Mouse (Mus musculus): ENCODE results near the gene Musk. TPM values are rescaled to one million over a fixed set of nuclear protein-coding genes. Genes with fewer than 3 reads are reported as not detected.

Musk gene
- total and polyA plus RNA-seq, 2 experiments from 2014 or later = 0.19 to 0.73 TPM

- Histone ChIP-seq H3K4me2 (ENCODE audit: low read depth) (no peak overlapping the region), H3K4me3 (ENCODE audit: low read depth, low read length) (no peak overlapping the region), H3K27ac (ENCODE audit: low read depth, low read length) (no peak overlapping the region), H3K4me1 (ENCODE audit: insufficient read depth) (no peaks in the 10 kb centered on the region), H3K9ac (no peak overlapping the region), H3K9me3 (ENCODE audit: low read length) (no peaks in the 10 kb centered on the region), H3K36me3 (ENCODE audit: insufficient read depth) (no peaks in the 10 kb centered on the region), H3K27me3 (ENCODE audit: insufficient read depth, low read length) (no peaks in the 10 kb centered on the region)
- peak; percentile 15 for DNase-seq
- peak; percentile 21; the same call in 1 of the 2 replicates for ATAC-seq
- TF ChIP-seq CTCF (IDR thresholded peaks at IDR 0.05; ENCODE audit: low read depth) = no peak
- 53% methylated on average over 4 of the region's 4 CpGs for WGBS
Observed at GRCm38 (mm10) chr4:58401973-58402501, 116.3 kb downstream of the Musk start.

- no peaks in the 10 kb centered on the region for H3K9me3 ChIP-seq (ENCODE audit: low read length)
- no peak overlapping the region for H3K9ac ChIP-seq
- ATAC-seq (no peak), DNase-seq (no peak)
- no peaks in the 10 kb centered on the region for H3K27me3 ChIP-seq (ENCODE audit: insufficient read depth, low read length)
- no peak overlapping the region for H3K27ac ChIP-seq (ENCODE audit: low read depth, low read length)
- no peaks in the 10 kb centered on the region for H3K36me3 ChIP-seq (ENCODE audit: insufficient read depth)
- no peak overlapping the region for H3K4me2 ChIP-seq (ENCODE audit: low read depth)
- no peaks in the 10 kb centered on the region for H3K4me1 ChIP-seq (ENCODE audit: insufficient read depth)
- no peak for TF ChIP-seq CTCF (IDR thresholded peaks at IDR 0.05; ENCODE audit: low read depth)
- 81% methylated on average over 13 of the region's 13 CpGs for WGBS
- no peak overlapping the region for H3K4me3 ChIP-seq (ENCODE audit: low read depth, low read length)
Observed at GRCm38 (mm10) chr4:58413188-58414185, 127.7 kb downstream of the Musk start.

GRCm38 (mm10) chr4:58415537-58415936 lies 129.8 kb downstream of the Musk start:
- Histone ChIP-seq H3K9me3 (ENCODE audit: low read length) (no peaks in the 10 kb centered on the region), H3K4me3 (ENCODE audit: low read depth, low read length) (no peak overlapping the region), H3K27me3 (ENCODE audit: insufficient read depth, low read length) (no peaks in the 10 kb centered on the region), H3K4me1 (ENCODE audit: insufficient read depth) (no peaks in the 10 kb centered on the region), H3K27ac (ENCODE audit: low read depth, low read length) (no peak overlapping the region), H3K4me2 (ENCODE audit: low read depth) (no peak overlapping the region), H3K36me3 (ENCODE audit: insufficient read depth) (no peaks in the 10 kb centered on the region), H3K9ac (no peak overlapping the region)
- no peak for ATAC-seq
- 92% methylated on average over 3 of the region's 3 CpGs for WGBS
- TF ChIP-seq CTCF (IDR thresholded peaks at IDR 0.05; ENCODE audit: low read depth) = no peak
- no peak for DNase-seq

DNA sequence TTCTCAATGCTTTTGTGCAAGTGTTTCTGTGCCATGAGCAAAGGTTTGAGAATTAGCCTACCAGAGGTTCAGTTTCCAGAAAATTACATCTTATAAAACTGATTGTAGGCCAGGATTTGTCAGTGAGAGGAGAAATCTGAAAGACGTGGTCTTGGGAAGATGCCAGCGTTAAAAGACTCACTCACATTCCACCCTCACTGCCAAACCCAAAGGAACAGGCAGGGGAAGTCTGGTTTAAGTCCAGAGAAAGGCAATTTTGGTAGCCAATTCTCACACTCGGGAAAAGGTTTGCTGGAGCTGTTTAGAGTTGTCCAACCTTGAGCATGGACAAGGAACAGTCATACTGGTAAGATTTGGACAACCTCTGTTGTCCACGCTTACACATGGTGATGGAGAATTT lies 131.6 kb downstream of the Musk start:
- DNase-seq (no peak), ATAC-seq (no peak)
- no peak for TF ChIP-seq CTCF (IDR thresholded peaks at IDR 0.05; ENCODE audit: low read depth)
- Histone ChIP-seq H3K9me3 (ENCODE audit: low read length) (no peaks in the 10 kb centered on the region), H3K36me3 (ENCODE audit: insufficient read depth) (no peaks in the 10 kb centered on the region), H3K4me3 (ENCODE audit: low read depth, low read length) (no peak overlapping the region), H3K4me1 (ENCODE audit: insufficient read depth) (no peaks in the 10 kb centered on the region), H3K27ac (ENCODE audit: low read depth, low read length) (no peak overlapping the region), H3K4me2 (ENCODE audit: low read depth) (no peak overlapping the region), H3K9ac (no peak overlapping the region), H3K27me3 (ENCODE audit: insufficient read depth, low read length) (no peaks in the 10 kb centered on the region)
- WGBS = 42% methylated on average over 4 of the region's 4 CpGs

DNA sequence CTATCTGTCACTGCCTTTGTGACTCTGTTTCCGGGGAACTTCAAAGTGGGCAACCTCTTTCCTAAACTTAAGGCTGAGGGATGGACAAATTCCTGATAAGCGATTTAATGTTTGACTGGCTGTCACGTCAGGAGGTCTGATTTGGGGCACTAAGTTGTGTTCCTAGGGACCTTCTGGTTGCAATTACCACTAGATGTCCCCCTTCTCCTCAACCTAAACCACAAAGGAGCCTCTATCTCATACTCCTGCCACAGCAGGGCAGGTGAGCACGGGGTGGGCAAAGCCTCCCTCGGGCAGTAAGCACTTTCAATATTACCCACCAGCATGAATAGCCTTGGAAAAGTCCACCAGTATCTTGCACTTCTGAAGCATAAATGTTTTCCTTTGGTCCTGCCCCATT lies 133.5 kb downstream of the Musk start:
- H3K27ac ChIP-seq (ENCODE audit: low read depth, low read length) = no peak overlapping the region
- DNase-seq (no peak), ATAC-seq (no peak)
- H3K9me3 ChIP-seq (ENCODE audit: low read length) = no peaks in the 10 kb centered on the region
- 0 out of 2 replicates have a peak, but pooled peaks have one; percentile 14 for TF ChIP-seq CTCF (IDR thresholded peaks at IDR 0.05; ENCODE audit: low read depth)
- H3K9ac ChIP-seq = no peak overlapping the region
- H3K4me1 ChIP-seq (ENCODE audit: insufficient read depth) = no peaks in the 10 kb centered on the region
- WGBS = 46% methylated on average over 5 of the region's 5 CpGs
- no peaks in the 10 kb centered on the region for H3K36me3 ChIP-seq (ENCODE audit: insufficient read depth)
- no peak overlapping the region for H3K4me3 ChIP-seq (ENCODE audit: low read depth, low read length)
- no peak overlapping the region for H3K4me2 ChIP-seq (ENCODE audit: low read depth)
- H3K27me3 ChIP-seq (ENCODE audit: insufficient read depth, low read length) = no peaks in the 10 kb centered on the region

DNA sequence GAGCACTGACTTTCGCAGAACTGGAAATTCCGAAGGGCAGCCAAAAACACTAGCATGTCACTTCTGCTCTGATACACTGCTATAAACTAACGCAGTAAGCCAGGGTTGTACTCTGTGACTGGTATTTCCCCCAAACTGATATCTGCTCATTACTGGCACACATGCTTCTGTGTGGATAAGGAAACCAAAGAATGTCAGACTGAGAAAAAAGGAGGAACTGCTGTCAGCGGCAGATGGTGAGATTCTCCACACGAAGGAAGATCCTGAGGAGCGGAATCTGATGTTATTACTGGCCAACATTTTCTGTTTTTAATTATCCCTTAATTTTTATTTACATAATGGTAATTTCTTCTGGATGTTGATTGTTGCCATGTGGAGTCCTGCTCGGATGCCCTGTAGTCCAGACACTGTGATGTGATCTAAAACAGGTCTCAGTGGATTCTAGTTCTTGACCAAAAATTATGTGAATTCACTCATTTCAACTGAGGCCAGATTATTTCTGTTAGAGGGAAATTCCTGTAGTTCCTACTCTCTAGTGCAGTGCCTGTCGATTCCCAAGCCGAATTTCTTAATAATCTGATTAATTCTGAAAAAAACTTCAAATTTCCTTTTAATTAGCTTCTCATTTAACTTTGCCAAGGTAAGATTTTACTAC lies 137.6 kb downstream of the Musk start:
- WGBS = 58% methylated on average over 9 of the region's 9 CpGs
- Histone ChIP-seq H3K27ac (ENCODE audit: low read depth, low read length) (no peak overlapping the region), H3K4me3 (ENCODE audit: low read depth, low read length) (no peak overlapping the region), H3K4me2 (ENCODE audit: low read depth) (no peak overlapping the region), H3K9me3 (ENCODE audit: low read length) (no peaks in the 10 kb centered on the region), H3K27me3 (ENCODE audit: insufficient read depth, low read length) (no peaks in the 10 kb centered on the region), H3K4me1 (ENCODE audit: insufficient read depth) (no peaks in the 10 kb centered on the region), H3K36me3 (ENCODE audit: insufficient read depth) (no peaks in the 10 kb centered on the region), H3K9ac (no peak overlapping the region)
- DNase-seq (peak; percentile 55), ATAC-seq (peak; percentile 54; the same call in 1 of the 2 replicates)
- TF ChIP-seq CTCF (IDR thresholded peaks at IDR 0.05; ENCODE audit: low read depth) = no peak

Other genes starting within 250 kb of the Musk start
- gene Svep1, start 79.1 kb upstream of the Musk start, total RNA-seq (2014; rRNA removed) = 1.3 and 3.0 TPM in 2 replicates
- 0.21 and 0.47 TPM in 2 replicates for gene Svep1, start 79.1 kb upstream of the Musk start, polyA plus RNA-seq (2015; fragmentation: Nextera tagmentation; extraction: Ambion mirVana)

Measured in forebrain, postnatal 0 days (tissue).